Mouse (Mus musculus) ovary, adult 2 months (tissue): ENCODE measurements around the gene Erbb4. TPM values are rescaled to one million over a fixed set of nuclear protein-coding genes. Genes with fewer than 3 reads are reported as not detected.

Experiments
- polyA plus RNA-seq: library from polyadenylated mRNA; depleted of rRNA; stranded (reverse); fragments of >200 nt; gene quantifications from 2 replicates; pipeline ENCODE4 v1.2.3, GENCODE M21; 2012; rRNA removed

Erbb4 gene
- 0.05 and 0.06 TPM in 2 replicates for polyA plus RNA-seq

DNA sequence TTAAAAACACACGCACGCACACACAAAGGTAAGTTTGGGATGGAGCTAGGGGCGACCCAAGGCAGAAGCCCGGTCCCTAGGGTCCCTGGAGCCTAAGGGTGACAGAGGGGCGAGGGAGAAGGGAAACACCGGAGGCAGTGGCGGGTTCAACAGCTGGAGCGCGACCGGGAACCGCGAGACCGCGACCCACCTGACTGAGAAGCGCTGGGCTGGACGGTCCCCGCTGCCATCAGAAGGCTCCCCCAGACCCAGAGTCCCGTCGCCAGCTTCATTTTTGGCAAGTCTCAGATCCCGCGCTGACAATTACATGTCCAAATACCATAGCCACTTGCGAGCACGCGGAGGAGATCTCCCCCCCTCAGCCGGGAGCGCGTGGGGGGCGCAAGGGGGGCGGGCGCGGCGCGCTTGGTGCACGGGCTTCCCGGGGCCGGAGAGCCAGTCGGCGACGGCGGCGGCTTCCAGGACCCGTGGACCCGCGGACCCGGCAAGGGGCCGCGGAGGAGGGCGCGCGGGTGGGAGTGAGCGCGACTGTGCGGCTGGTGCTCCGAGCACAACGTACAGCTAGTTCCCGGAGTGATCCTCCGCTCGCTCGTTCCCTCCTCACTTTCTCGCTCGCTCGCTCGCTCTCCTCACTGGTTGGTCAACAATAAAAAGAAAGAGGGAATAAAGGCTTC lies at the start of gene Erbb4:
TSS of gene Erbb4 (minus strand) at position 575 of the 674 bp plus-strand sequence.

